Mouse (Mus musculus) spleen, adult 12 weeks (tissue): ENCODE measurements around the gene Acod1.

Experiments used
- DNase-seq: peaks from one replicate; pipeline ENCODE4 v3.0.0; 2022; ENCODE audit warnings: low spot score

Acod1 gene

DNA sequence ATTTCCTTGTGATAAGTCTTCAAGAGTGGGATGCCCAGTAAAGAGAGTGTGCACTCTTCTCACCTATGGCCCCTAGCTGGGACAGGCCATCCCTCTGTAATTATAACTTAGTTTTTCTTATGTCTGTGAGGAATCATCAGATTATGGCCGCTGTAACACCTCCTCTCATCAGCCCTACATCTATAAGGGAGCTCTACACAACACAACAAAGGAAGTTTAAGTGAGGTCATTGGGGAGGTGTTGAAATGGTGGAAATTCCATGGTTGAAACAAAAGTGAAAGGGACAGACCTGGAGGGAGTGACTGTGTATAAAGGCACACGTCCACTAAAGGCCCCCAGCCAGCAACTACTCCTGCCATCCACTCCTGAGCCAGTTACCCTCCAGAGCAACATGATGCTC is at the start of gene Acod1:
Gene Acod1 (plus strand): TSS at position 301 of the 400 bp plus-strand sequence.
- no peak for DNase-seq

DNA sequence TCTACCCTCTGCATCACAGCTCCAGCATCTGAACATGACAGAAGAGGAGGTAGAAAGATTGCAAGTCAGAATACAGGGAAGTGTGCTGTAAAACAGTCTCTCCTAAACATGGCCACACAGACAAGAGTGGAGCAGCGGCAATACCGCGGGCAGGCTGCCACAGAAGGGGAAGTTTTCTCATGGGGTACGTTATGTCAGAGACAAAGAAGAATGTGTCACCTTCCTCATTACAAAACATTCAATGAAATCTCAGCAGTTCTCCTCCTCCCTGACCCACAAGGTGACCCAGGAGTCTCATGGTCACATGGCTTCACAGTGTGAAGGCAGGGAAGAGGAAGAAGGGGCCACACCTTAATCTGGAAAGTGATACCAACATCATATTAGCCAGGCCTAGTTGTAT is 39.0 kb upstream of the Acod1 start:
- DNase-seq, result no peak

DNA sequence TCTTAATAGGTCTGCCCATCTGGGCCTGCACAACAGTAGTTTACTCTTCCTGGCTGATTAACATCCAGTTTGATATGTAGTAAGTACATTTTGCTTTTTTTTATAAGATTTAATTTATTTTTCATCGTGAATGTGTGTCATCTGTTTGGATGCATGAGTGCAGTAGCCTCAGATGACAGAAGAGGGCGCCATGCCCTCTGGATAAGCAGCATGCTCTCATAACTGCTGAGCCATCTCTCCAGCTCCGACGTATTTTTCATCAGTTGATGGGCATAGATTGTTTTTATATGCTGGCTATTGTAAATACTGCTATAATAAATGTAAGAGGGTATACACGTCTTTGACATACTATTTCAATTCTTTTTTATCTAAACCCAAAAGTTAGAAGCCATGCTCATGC is 35.0 kb upstream of the Acod1 start:
- DNase-seq, result peak; percentile 8

DNA sequence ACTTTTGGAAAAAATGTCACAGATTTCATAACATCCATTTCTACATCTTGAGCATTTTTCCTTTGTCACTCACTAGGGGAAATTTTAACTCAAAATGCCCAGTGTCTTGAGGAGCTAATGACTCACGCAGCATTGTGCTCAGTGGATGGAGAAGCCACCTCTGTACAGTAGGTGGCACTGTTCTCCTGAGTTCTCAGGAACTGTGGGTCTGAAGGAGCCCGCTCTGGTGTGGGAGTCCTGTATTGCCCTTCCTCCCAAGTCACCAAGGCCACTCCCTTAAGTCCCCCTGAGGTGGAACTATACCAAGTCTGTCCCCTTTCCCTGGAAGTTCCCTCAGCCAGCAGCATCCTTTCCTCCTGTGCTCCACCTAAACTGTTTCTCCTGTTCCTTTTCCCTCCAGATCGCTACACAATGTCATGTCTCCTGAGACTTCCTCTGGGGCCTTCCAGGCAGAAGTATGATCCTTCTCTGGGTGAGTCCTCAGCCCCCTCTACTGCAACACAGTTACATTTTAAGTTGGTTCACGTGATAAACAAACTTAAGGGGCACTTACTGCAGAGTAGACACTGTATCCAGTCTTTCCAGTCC is 34.1 kb upstream of the Acod1 start:
- peak; percentile 30 for DNase-seq

DNA sequence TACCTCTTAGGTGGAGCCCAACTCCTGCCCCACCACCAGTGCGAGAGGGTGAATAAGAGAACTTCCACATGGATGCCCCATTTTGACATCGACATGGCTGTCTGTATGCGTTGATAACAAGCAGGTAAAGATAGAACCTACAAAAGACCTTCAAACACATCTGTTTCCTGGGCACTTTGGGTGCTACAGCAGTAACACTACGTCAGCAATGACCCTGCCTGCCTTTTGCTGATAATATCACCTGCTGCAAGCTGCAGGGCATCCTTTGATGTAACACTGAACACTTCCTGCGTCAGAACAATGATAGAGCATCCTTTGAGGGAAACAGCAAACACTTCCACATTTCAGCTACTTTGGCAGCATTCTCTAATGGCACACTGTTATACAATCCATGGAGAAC is 29.8 kb upstream of the Acod1 start:
- DNase-seq, result no peak

DNA sequence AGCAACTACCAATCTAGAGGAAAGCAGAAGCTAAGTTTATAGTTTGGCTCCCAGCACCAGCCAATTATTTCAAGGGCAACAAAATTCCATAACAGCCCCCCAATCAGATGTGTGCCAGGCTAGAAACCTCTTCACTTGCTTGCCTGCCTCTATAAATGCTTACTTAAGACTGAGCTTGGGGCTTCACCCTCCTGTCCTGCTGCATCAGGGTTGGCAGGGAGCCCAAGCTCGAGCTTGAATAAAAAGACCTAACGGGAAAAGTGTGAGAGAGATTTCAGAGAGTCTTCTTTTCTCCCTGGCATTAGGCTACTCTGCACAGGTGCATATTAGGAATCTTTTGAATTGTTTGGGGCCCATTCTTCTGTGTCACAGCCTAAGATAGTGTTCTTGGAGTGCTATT is 26.7 kb upstream of the Acod1 start:
- no peak for DNase-seq

DNA sequence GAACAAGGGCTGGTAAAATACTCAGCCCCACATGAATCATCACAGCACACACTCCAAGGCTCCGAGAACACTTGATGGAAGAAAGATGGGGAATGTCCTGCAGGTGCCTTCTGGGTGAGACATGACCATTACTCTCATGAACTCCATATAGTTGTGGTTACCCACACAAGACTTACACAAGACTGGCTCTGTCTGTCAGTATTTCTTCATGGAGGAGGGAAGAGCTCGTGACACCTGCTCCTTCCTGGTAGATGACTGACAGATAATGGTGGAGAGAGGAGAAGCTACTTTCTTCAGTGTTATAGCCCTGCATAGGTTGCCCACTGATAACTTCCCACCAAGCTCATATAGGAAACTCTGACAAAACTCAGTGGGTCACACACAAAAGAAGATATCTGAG is 17.6 kb upstream of the Acod1 start:
- no peak for DNase-seq

DNA sequence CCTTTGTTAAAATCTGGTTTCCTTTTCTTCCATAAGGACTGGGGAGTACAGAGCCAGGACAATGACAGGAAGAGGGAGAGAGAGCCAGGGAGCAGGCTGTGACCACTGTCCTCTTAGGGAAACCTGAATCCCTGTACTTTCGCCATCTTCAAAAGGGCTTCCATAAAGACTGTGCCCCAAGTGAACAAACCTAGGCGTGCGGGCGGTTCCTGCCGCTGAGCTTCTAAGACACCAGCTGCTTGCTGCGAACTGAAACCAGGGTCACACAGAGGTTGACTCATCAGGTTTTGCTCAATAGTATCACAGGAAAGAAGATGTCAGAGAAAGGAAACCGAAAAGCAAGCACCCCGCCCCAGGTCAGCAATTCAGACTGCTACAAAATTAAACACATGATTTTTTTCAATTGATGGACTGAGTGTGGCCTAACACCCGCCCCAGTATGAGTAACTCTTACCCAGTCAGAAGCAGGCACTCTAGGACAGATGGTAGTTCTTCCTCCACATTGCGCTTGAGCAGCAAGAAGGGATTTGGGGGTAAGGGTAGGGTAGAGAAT is 13.4 kb upstream of the Acod1 start:
- peak; percentile 16 for DNase-seq

- DNase-seq, result peak; percentile 7
Measured at GRCm38 (mm10) chr14:103034076-103034475, 12.7 kb upstream of the Acod1 start.

DNA sequence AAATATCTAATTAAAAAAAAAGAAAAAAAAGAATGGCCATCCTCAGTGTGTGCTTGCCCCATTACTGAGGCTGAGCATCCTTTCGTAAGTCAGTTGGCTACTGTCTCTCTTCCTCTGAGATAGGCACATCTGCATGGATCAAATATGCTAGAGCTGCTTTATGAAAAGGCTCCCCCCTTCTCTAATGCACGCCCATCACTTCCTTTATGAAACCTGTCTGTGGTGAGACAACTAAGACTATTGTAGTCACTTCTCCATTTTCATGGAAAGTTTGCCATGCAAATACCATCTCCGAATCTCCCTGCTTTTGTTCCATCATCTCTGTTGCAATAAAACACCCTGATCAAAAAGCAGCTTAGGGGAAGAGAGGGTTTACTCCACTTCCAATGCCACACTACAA is 9.8 kb upstream of the Acod1 start:
- no peak for DNase-seq

DNA sequence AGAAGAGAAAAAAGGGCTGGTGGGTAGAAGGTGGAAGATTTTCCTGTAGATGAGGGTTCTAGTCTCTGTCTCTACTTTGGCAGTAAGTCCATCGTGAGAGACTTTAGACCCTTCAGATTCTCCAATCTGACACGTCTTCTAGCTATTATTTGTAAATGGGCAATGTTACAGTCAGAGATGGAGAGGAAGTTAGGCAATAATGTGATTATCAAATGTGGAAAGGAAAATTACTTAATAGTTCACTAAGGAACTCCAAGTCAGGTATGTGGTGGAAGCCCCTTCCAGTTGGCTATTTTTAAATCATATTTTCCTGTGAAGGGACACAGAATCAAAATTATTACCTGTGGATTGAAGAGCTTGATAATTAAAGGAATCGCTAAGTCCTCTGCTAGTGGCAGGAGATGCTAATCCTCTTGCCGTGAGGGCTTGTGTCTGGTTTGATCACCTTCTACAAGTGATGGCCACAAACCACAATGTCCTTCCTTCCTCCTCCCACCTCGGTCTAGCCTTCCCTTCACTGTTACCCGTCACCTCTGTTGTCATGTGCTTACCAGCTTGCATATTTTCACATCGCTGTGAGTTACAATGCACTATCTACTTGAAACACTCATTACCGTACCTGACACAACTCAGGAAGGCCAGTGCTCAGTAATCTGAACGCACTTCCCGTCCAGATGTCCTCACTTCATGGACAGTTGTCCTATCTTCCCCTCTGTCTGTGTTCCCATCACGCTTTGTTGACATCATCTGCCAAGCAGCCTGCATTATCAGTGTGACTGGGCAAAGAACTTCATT is 1.7 kb downstream of the Acod1 start:
- no peak for DNase-seq

DNA sequence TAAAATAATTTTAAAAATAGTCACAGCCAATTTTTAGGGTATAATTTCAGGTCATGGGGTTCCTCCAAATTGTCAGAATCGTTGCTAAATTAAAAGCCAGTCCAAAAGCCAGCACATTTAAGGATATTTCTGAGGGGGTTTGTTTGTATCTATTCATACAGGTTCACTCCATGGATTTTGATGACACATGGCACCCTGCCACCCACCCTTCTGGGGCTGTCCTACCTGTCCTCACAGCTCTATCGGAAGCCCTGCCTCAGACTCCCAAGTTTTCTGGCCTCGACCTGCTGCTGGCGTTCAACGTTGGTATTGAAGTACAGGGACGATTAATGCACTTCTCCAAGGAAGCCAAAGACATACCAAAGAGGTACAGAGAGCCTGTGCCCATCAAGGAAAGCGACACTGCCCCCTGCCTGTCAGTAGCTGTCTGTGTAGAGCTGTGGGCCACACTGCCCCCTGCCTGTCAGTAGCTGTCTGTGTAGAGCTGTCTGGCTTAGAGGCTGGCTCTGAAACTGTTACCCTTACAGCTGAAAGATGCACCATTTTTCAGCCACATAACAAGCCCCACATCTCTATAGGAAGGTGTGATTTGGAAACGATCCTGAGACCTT is 4.5 kb downstream of the Acod1 start:
- DNase-seq, result peak; percentile 62

DNA sequence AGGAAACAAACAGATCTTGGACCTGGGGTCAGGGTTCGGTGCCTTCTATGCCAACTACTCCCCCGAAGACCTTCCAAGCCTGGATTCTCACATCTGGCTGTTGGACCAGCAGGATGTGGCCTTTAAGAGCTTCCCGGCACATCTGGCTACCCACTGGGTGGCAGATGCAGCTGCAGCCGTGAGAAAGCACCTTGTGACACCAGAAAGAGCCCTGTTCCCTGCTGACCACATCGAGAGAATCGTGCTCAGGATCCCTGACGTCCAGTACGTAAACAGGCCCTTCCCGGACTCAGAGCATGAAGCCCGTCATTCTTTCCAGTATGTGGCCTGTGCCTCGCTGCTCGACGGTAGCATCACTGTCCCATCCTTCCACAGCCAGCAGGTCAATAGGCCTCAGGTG is 8.0 kb downstream of the Acod1 start:
- no peak for DNase-seq

GRCm38 (mm10) chr14:103056601-103057000 is 9.8 kb downstream of the Acod1 start:
- DNase-seq, result no peak

GRCm38 (mm10) chr14:103058998-103059397 is 12.2 kb downstream of the Acod1 start:
- no peak for DNase-seq

GRCm38 (mm10) chr14:103059495-103059894 is 12.7 kb downstream of the Acod1 start:
- no peak for DNase-seq

DNA sequence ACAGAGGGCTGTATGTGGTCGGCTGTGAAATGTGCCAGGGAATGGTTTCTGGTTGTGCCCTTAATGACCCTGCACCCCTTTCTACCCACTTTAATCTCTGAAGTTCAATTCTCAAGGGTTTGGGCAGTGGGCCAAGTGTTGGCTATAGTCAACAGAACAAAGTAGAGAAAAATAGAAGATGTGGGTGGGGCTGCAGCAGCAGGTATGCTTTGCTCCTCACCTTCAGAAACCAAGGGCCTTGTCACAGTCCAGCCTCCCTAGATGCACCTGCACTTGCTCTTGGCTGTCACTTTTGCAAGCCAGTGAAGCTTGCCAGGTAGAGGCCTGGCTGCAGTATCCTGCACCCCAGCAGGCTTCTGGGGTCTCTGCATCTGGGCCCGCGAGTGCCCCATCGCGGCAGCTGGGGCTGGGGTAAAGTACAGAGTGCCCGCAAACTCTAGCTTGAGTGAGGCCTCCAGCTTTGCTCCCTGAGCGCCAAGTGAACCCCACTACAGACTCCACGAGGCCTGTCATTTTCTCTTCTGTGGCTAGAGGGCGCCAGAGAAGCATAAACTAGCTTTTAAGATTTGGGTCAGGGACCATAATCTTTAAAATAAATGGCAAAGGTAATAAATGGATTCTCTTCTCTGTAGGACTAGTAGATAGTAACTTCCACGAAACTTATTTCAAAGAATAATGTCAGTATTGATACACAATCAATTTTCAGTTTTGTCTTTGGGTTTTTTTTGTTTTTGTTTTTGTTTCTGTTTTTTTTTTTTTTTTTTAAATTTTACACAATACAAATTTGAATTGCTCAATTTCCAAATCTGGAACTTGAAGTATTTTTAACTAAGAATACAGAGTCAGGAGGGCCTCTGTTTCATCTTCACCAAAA is 18.8 kb downstream of the Acod1 start:
- peak; percentile 64 for DNase-seq

GRCm38 (mm10) chr14:103069465-103069863 is 22.7 kb downstream of the Acod1 start:
- no peak for DNase-seq

- peak; percentile 93 for DNase-seq
Measured at GRCm38 (mm10) chr14:103069864-103070611, 23.3 kb downstream of the Acod1 start, which contains the start of gene Cln5. Gene Cln5, plus strand, starts transcription at chr14:103070216.

- no peak for DNase-seq
Measured at GRCm38 (mm10) chr14:103070790-103071189, 24.0 kb downstream of the Acod1 start.

DNA sequence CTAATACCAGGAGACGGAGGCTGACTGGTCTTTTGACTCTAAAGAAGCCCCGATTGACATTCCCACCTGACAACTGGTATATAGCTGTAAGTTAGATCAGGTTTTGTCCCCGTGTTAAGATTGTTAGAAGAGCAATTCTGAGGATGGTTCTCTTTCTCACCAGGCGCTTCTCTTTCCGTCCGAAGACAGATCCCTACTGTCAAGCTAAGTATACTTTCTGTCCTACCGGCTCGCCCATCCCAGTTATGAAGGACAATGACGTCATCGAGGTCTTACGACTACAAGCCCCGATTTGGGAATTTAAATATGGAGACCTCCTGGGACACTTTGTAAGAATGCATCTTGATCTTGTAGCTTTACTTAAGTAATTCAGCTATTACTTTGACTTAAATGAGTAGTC is 24.7 kb downstream of the Acod1 start:
- no peak for DNase-seq
